Mouse (Mus musculus) MEL (cell line): ENCODE measurements around the gene Slc26a6. TPM values are rescaled to one million over a fixed set of nuclear protein-coding genes. Genes with fewer than 3 reads are reported as not detected.
A peak's percentile ranks its signal among the peaks of the same experiment; 100 is the strongest.

ENCODE experiments used
- DNase-seq: peaks from one replicate; pipeline ENCODE4 v3.0.0; 2011; ENCODE audit warnings: low read depth, low spot score
- H3K27ac ChIP-seq: 2 replicates; pipeline ENCODE4 v1.5.1; 2012; ENCODE audit warnings: low read depth, mild to moderate bottlenecking, control low read depth, low read length, moderate library complexity; ENCODE audit not compliant: control insufficient read depth
- H3K27me3 ChIP-seq, 2 experiments: fragments of 150-350 bp in 1 of 2; sonication (generic) in 1 of 2; 2 replicates each; pipeline ENCODE4 v1.6.1; 2012; ENCODE audit warnings: low read length in 2 of 2, mild to moderate bottlenecking in 2 of 2, improper control_type of control experiment in 1 of 2, moderate library complexity in 1 of 2; ENCODE audit not compliant: insufficient read depth in 2 of 2, control insufficient read depth in 1 of 2
- H3K36me3 ChIP-seq, 2 experiments: 2 replicates each; pipeline ENCODE4 v1.6.1; 2012 to 2014; ENCODE audit warnings: low read length in 2 of 2, improper control_type of control experiment in 1 of 2, inconsistent platforms in 1 of 2, mild to moderate bottlenecking in 1 of 2; ENCODE audit not compliant: insufficient read depth in 2 of 2, control insufficient read depth in 1 of 2
- H3K4me1 ChIP-seq, 2 experiments: fragments of 150-350 bp in 1 of 2; sonication (generic) in 1 of 2; 2 replicates each; pipeline ENCODE4 v1.6.1; 2012; ENCODE audit warnings: low read length in 2 of 2, improper control_type of control experiment in 1 of 2, mild to moderate bottlenecking in 1 of 2; ENCODE audit not compliant: insufficient read depth in 2 of 2, control insufficient read depth in 1 of 2
- H3K4me3 ChIP-seq, 2 experiments: fragments of 150-350 bp in 1 of 2; sonication (generic) in 1 of 2; 2 replicates each; pipeline ENCODE4 v1.5.1; 2012; ENCODE audit warnings: low read depth in 2 of 2, low read length in 2 of 2, mild to moderate bottlenecking in 2 of 2, moderate library complexity in 2 of 2, control low read depth in 1 of 2, improper control_type of control experiment in 1 of 2; ENCODE audit not compliant: control insufficient read depth in 1 of 2, insufficient read depth in 1 of 2
- H3K79me2 ChIP-seq: 2 replicates; pipeline ENCODE4 v1.6.1; 2012; ENCODE audit warnings: mild to moderate bottlenecking, low read length, moderate library complexity; ENCODE audit not compliant: control insufficient read depth, poor library complexity, insufficient read depth
- H3K9ac ChIP-seq: 2 replicates; pipeline ENCODE4 v1.6.1; 2012; ENCODE audit warnings: low read depth, mild to moderate bottlenecking, control low read depth, low read length, moderate library complexity; ENCODE audit not compliant: control insufficient read depth, poor library complexity, severe bottlenecking
- H3K9me3 ChIP-seq: fragments of 150-350 bp; sonication (generic); replicated peaks from 2 replicates; pipeline ENCODE4 v1.6.1; 2012; ENCODE audit warnings: mild to moderate bottlenecking, low read length, improper control_type of control experiment, moderate library complexity; ENCODE audit not compliant: insufficient read depth
- BHLHE40 ChIP-seq: IDR thresholded peaks from 2 replicates; pipeline ENCODE4 v1.6.1; 2012; ENCODE audit warnings: low read depth, mild to moderate bottlenecking, inconsistent platforms, low read length, improper control_type of control experiment, borderline replicate concordance
- ELF1 ChIP-seq: IDR thresholded peaks from 2 replicates; pipeline ENCODE4 v1.6.1; 2014; ENCODE audit warnings: low read depth, mild to moderate bottlenecking, inconsistent platforms, low read length, improper control_type of control experiment, moderate library complexity
- EP300 ChIP-seq, 2 experiments: IDR thresholded peaks; 2 replicates each; pipeline ENCODE4 v1.6.1; 2011; ENCODE audit warnings: improper control_type of control experiment in 2 of 2, low read length in 2 of 2, low read depth in 1 of 2, mild to moderate bottlenecking in 1 of 2
- ETS1 ChIP-seq: IDR thresholded peaks from 2 replicates; pipeline ENCODE4 v1.6.1; 2012; ENCODE audit warnings: low read depth, mild to moderate bottlenecking, inconsistent platforms, low read length, improper control_type of control experiment, moderate library complexity
- GABPA ChIP-seq: IDR thresholded peaks from 2 replicates; pipeline ENCODE4 v1.6.1; 2012; ENCODE audit warnings: low read depth, mild to moderate bottlenecking, inconsistent platforms, low read length, improper control_type of control experiment, moderate library complexity
- HCFC1 ChIP-seq: IDR thresholded peaks from 2 replicates; pipeline ENCODE4 v1.6.1; 2012; ENCODE audit warnings: low read depth, mild to moderate bottlenecking, inconsistent platforms, low read length, improper control_type of control experiment, moderate library complexity
- JUND ChIP-seq: IDR thresholded peaks from 2 replicates; pipeline ENCODE4 v1.6.1; 2011; ENCODE audit warnings: low read depth, mild to moderate bottlenecking, improper control_type of control experiment, low read length
- KAT2A ChIP-seq: conservative IDR thresholded peaks from 2 replicates; pipeline ENCODE4 v1.6.1; 2012; ENCODE audit warnings: low read depth, low read length, improper control_type of control experiment, inconsistent platforms
- MAFK ChIP-seq: IDR thresholded peaks from 2 replicates; pipeline ENCODE4 v1.6.1; 2011; ENCODE audit warnings: low read depth, mild to moderate bottlenecking, low read length, improper control_type of control experiment, borderline replicate concordance
- MAX ChIP-seq: IDR thresholded peaks from 2 replicates; pipeline ENCODE4 v1.6.1; 2011; ENCODE audit warnings: low read length, improper control_type of control experiment
- MAZ ChIP-seq: IDR thresholded peaks from 2 replicates; pipeline ENCODE4 v1.6.1; 2012; ENCODE audit warnings: low read depth, mild to moderate bottlenecking, inconsistent platforms, low read length, improper control_type of control experiment
- MYC ChIP-seq: IDR thresholded peaks from 2 replicates; pipeline ENCODE4 v1.6.1; 2011; ENCODE audit warnings: low read depth, mild to moderate bottlenecking, low read length, improper control_type of control experiment, moderate library complexity
- POLR2A ChIP-seq, 2 experiments: IDR thresholded peaks; 2 replicates each; pipeline ENCODE4 v1.6.1; 2011 to 2012; ENCODE audit warnings: low read length in 2 of 2, mild to moderate bottlenecking in 2 of 2, control low read depth in 1 of 2, improper control_type of control experiment in 1 of 2, low read depth in 1 of 2, moderate library complexity in 1 of 2; ENCODE audit not compliant: control insufficient read depth in 1 of 2, insufficient read depth in 1 of 2, poor library complexity in 1 of 2
- POLR2AphosphoS2 ChIP-seq: IDR thresholded peaks from 2 replicates; pipeline ENCODE4 v1.6.1; 2011; ENCODE audit warnings: low read length, improper control_type of control experiment
- POLR2AphosphoS5 ChIP-seq: IDR thresholded peaks from 2 replicates; pipeline ENCODE4 v1.6.1; 2012; ENCODE audit warnings: low read depth, borderline replicate concordance, mild to moderate bottlenecking, inconsistent platforms, low read length, moderate library complexity, mixed read lengths
- RAD21 ChIP-seq: IDR thresholded peaks from 2 replicates; pipeline ENCODE4 v1.6.1; 2011; ENCODE audit warnings: mild to moderate bottlenecking, low read depth, low read length, improper control_type of control experiment
- SIN3A ChIP-seq: IDR thresholded peaks from 2 replicates; pipeline ENCODE4 v1.6.1; 2012; ENCODE audit warnings: low read length, improper control_type of control experiment, inconsistent platforms
- SMC3 ChIP-seq: IDR thresholded peaks from 2 replicates; pipeline ENCODE4 v1.6.1; 2011; ENCODE audit warnings: low read depth, low read length, improper control_type of control experiment
- TAL1 ChIP-seq: IDR thresholded peaks from 2 replicates; pipeline ENCODE4 v1.6.1; 2012; ENCODE audit warnings: mild to moderate bottlenecking, inconsistent platforms, low read length, moderate library complexity, mixed read lengths
- TBP ChIP-seq: IDR thresholded peaks from 2 replicates; pipeline ENCODE4 v1.8.0; 2011; ENCODE audit warnings: low read depth, low read length, improper control_type of control experiment
- USF1 ChIP-seq: IDR thresholded peaks from 2 replicates; pipeline ENCODE4 v1.6.1; 2014; ENCODE audit warnings: low read depth, mild to moderate bottlenecking, inconsistent platforms, low read length, improper control_type of control experiment, moderate library complexity
- ZKSCAN1 ChIP-seq: IDR thresholded peaks from 2 replicates; pipeline ENCODE4 v1.6.1; 2012; ENCODE audit warnings: low read depth, mild to moderate bottlenecking, inconsistent platforms, low read length, improper control_type of control experiment, moderate library complexity
- ZMIZ1 ChIP-seq: IDR thresholded peaks from 2 replicates; pipeline ENCODE4 v1.6.1; 2012; ENCODE audit warnings: low read depth, mild to moderate bottlenecking, inconsistent platforms, low read length, improper control_type of control experiment, moderate library complexity
- polyA plus RNA-seq, 2 experiments: library from polyadenylated mRNA; stranded (reverse) in 1 of 2; unstranded in 1 of 2; fragments of >175 nt in 1 of 2; fragments of >200 nt in 1 of 2; gene quantifications; 2 replicates each; pipeline versions ENCODE4 v1.2.1 to v1.2.4; 2012; ENCODE audit warnings: low replicate concordance in 2 of 2, low read depth in 1 of 2; ENCODE audit not compliant: insufficient read length in 2 of 2, insufficient read depth in 1 of 2, missing spikeins in 1 of 2
- total RNA-seq: library from RNA; depleted of rRNA; stranded (reverse); fragments of 300-350 nt; gene quantifications from 2 replicates; pipeline ENCODE4 v1.2.3, GENCODE M21; 2012

Gene Slc26a6
- total and polyA plus RNA-seq, 3 experiments, result 8.0 to 13.2 TPM; not detected in 1

GRCm38 (mm10) chr9:108928424-108928823 is 75.3 kb downstream of the Slc26a6 start:
- no peak for DNase-seq

DNA sequence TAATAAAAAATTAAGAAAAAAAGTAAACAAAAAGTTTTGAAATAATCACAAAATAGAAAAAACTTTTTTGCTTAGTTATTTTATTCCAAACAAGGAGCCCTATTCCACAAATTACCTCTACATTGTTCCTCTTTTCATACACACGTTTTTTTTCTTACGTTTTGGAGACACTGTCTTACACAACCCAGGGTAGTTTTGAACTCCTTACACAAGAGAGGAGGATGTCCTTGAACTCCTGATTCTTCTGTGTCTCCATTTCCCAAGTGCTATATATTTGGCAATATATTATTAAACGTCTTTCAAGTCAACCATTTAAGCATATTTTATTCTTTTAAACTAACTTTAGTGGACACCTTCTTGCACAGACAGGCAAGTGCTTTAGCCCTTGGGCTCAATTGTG is 82.9 kb downstream of the Slc26a6 start:
- Histone ChIP-seq H3K9ac (no peak overlapping the region), H3K27me3 (no peaks in the 10 kb centered on the region; a peak in 1 of 4 replicates), H3K9me3 (no peaks in the 10 kb centered on the region), H3K27ac (no peak overlapping the region), H3K36me3 (peaks cover 7 to 10% of the 10 kb centered on the region in 2 experiments), H3K79me2 (peaks cover 25% of the 10 kb centered on the region), H3K4me1 (peaks cover 0 to 6% of the 10 kb centered on the region in 2 experiments; a peak in 2 of 4 replicates), H3K4me3 (peak overlapping the region in 1 of 2 experiments; percentile 23; a peak in 3 of 4 replicates)
- DNase-seq, result no peak
- TF ChIP-seq ZMIZ1, result no peak
- no peak for TF ChIP-seq RAD21

More at GRCm38 (mm10) chr9:108928424-108928823, 75.3 kb downstream of the Slc26a6 start:
- Histone ChIP-seq H3K36me3 (no peaks in the 10 kb centered on the region), H3K9me3 (no peaks in the 10 kb centered on the region), H3K27ac (no peak overlapping the region), H3K4me3 (no peak overlapping the region), H3K9ac (no peak overlapping the region), H3K27me3 (peaks cover 7 to 13% of the 10 kb centered on the region in 2 experiments), H3K79me2 (no peaks in the 10 kb centered on the region), H3K4me1 (no peaks in the 10 kb centered on the region)
- no peak for TF ChIP-seq RAD21
- TF ChIP-seq, all 39 proteins: peak for 0

GRCm38 (mm10) chr9:108936418-108937364 is 83.6 kb downstream of the Slc26a6 start, which contains the start of gene Uqcrc1:
Gene Uqcrc1 (plus strand): TSS chr9:108936633.
- Histone ChIP-seq H3K4me1 (peaks cover 0 to 6% of the 10 kb centered on the region in 2 experiments; a peak in 2 of 4 replicates), H3K36me3 (peaks cover 7 to 12% of the 10 kb centered on the region in 2 experiments), H3K79me2 (peaks cover 25% of the 10 kb centered on the region), H3K27me3 (no peaks in the 10 kb centered on the region; a peak in 1 of 4 replicates), H3K9ac (peak within 1 kb of the TSS; percentile 91), H3K9me3 (no peaks in the 10 kb centered on the region), H3K27ac (peak within 1 kb of the TSS; percentile 40), H3K4me3 (peak within 1 kb of the TSS; percentile 72 to 90)
- peak; percentile 98 for DNase-seq
- TF ChIP-seq SMC3, result peak; percentile 44
- no peak for TF ChIP-seq JUND
- TF ChIP-seq ZKSCAN1, result no peak
- TF ChIP-seq EP300 (IDR thresholded peaks at IDR 0.05; ENCODE audit: low read depth in 1 of 2, low read length in 2 of 2), result no peak
- peak; percentile 74; the same call in 1 of the 2 replicates for TF ChIP-seq POLR2AphosphoS2
- peak; percentile 12; the same call in 1 of the 2 replicates for TF ChIP-seq MYC
- TF ChIP-seq ELF1, result peak; percentile 75
- TF ChIP-seq POLR2A (IDR thresholded peaks at IDR 0.05; ENCODE audit: control insufficient read depth in 1 of 2, insufficient read depth in 1 of 2, low read depth in 1 of 2, low read length in 2 of 2, poor library complexity in 1 of 2), result peak; percentile 97 to 98
- TF ChIP-seq HCFC1, result peak; percentile 87
- TF ChIP-seq KAT2A, result no peak; the same call in 1 of the 2 replicates
- no peak for TF ChIP-seq TAL1
- peak; percentile 86 for TF ChIP-seq SIN3A
- TF ChIP-seq ETS1, result no peak
- TF ChIP-seq GABPA, result no peak
- peak; percentile 66; the same call in 1 of the 2 replicates for TF ChIP-seq ZMIZ1
- TF ChIP-seq USF1, result no peak
- TF ChIP-seq MAZ, result peak; percentile 73; the same call in 1 of the 2 replicates
- no peak for TF ChIP-seq POLR2AphosphoS5
- TF ChIP-seq MAFK, result no peak
- TF ChIP-seq TBP, result peak; percentile 87
- no peak for TF ChIP-seq BHLHE40
- TF ChIP-seq MAX, result peak; percentile 46; the same call in 1 of the 2 replicates
